Mouse (Mus musculus) frontal cortex, adult (tissue): ENCODE results near the gene Uckl1.

Experiments
- ATAC-seq: cut with Nextera tagmentation; 2 replicates; pipeline ENCODE4 v1.9.2; 2017; ENCODE audit warnings: mild to moderate bottlenecking, moderate library complexity, mixed read lengths; ENCODE audit not compliant: low TSS enrichment

Uckl1 gene

GRCm38 (mm10) chr2:181572921-181573920, 11.5 kb downstream of the Uckl1 start:
- ATAC-seq: no peak

- ATAC-seq: no peak
These were observed 12.6 kb downstream of the Uckl1 start for GRCm38 (mm10) chr2:181571941-181572670.

GRCm38 (mm10) chr2:181570921-181571595, 13.6 kb downstream of the Uckl1 start:
- peak; percentile 60 for ATAC-seq

- ATAC-seq: no peak
These were observed 14.3 kb downstream of the Uckl1 start for GRCm38 (mm10) chr2:181570375-181570774.

- ATAC-seq: no peak
These were observed 14.8 kb downstream of the Uckl1 start for GRCm38 (mm10) chr2:181569856-181570255.

GRCm38 (mm10) chr2:181568272-181569008, 16.3 kb downstream of the Uckl1 start:
- no peak for ATAC-seq

GRCm38 (mm10) chr2:181567338-181567737, 17.4 kb downstream of the Uckl1 start:
- ATAC-seq: no peak

- ATAC-seq: no peak
These were observed 30.9 kb downstream of the Uckl1 start for GRCm38 (mm10) chr2:181553772-181554171.

GRCm38 (mm10) chr2:181550233-181550632, 34.5 kb downstream of the Uckl1 start:
- ATAC-seq: no peak

- ATAC-seq: no peak
These were observed 36.0 kb downstream of the Uckl1 start for GRCm38 (mm10) chr2:181548682-181549081.

GRCm38 (mm10) chr2:181548227-181548626, 36.5 kb downstream of the Uckl1 start:
- no peak for ATAC-seq

GRCm38 (mm10) chr2:181546142-181546541, 38.5 kb downstream of the Uckl1 start:
- no peak for ATAC-seq

- no peak for ATAC-seq
These were observed 42.8 kb downstream of the Uckl1 start for GRCm38 (mm10) chr2:181541761-181542380.

- peak; percentile 99 for ATAC-seq
These were observed 47.1 kb downstream of the Uckl1 start for GRCm38 (mm10) chr2:181537444-181538047.

- no peak for ATAC-seq
These were observed 48.3 kb downstream of the Uckl1 start for GRCm38 (mm10) chr2:181536410-181536809.

- no peak for ATAC-seq
These were observed 52.1 kb downstream of the Uckl1 start for GRCm38 (mm10) chr2:181532589-181532988.

- no peak for ATAC-seq
These were observed 55.6 kb downstream of the Uckl1 start for GRCm38 (mm10) chr2:181529076-181529475.

- no peak for ATAC-seq
These were observed 59.2 kb downstream of the Uckl1 start for GRCm38 (mm10) chr2:181525526-181525925.

GRCm38 (mm10) chr2:181522811-181523210, 61.9 kb downstream of the Uckl1 start:
- no peak for ATAC-seq

- ATAC-seq: no peak
These were observed 63.2 kb downstream of the Uckl1 start for GRCm38 (mm10) chr2:181521491-181521890.

- ATAC-seq: no peak
These were observed 63.8 kb downstream of the Uckl1 start for GRCm38 (mm10) chr2:181520936-181521227.
